Mouse (Mus musculus): Measurements from ENCODE around the gene Zfp512b. TPM values are rescaled to one million over a fixed set of nuclear protein-coding genes. Genes with fewer than 3 reads are reported as not detected.

The Zfp512b gene
- polyA plus RNA-seq, 1 experiment from 2014 or later = 79.8 TPM

- no peak for ATAC-seq
- Histone ChIP-seq H3K9ac (replicated peaks; ENCODE audit: low read depth, low read length) (no peak overlapping the region), H3K27ac (ENCODE audit: low read length) (no peak overlapping the region), H3K27me3 (replicated peaks; ENCODE audit: control insufficient read depth, insufficient read depth, low read length) (no peaks in the 10 kb centered on the region), H3K9me3 (ENCODE audit: control insufficient read depth, low read length) (no peaks in the 10 kb centered on the region), H3K4me3 (replicated peaks; ENCODE audit: low read length) (no peak overlapping the region), H3K36me3 (ENCODE audit: control insufficient read depth, insufficient read depth) (peaks cover 29% of the 10 kb centered on the region), H3K4me2 (ENCODE audit: low read length) (no peak overlapping the region), H3K4me1 (replicated peaks; ENCODE audit: control insufficient read depth, insufficient read depth, low read length) (peaks cover 14% of the 10 kb centered on the region)
- 94% methylated on average over 1 of the region's 1 CpGs for WGBS
Observed at GRCm38 (mm10) chr2:181582939-181583338, 9.7 kb downstream of the Zfp512b start.

GRCm38 (mm10) chr2:181582358-181582757 lies 10.2 kb downstream of the Zfp512b start:
- Histone ChIP-seq H3K4me3 (replicated peaks; ENCODE audit: low read length) (no peak overlapping the region; the same call in 1 of the 2 replicates), H3K27ac (ENCODE audit: low read length) (no peak overlapping the region), H3K4me2 (ENCODE audit: low read length) (peak overlapping the region; percentile 96; the same call in 1 of the 2 replicates), H3K9me3 (ENCODE audit: control insufficient read depth, low read length) (no peaks in the 10 kb centered on the region), H3K9ac (replicated peaks; ENCODE audit: low read depth, low read length) (no peak overlapping the region), H3K36me3 (ENCODE audit: control insufficient read depth, insufficient read depth) (peaks cover 25% of the 10 kb centered on the region), H3K4me1 (replicated peaks; ENCODE audit: control insufficient read depth, insufficient read depth, low read length) (peaks cover 16% of the 10 kb centered on the region), H3K27me3 (replicated peaks; ENCODE audit: control insufficient read depth, insufficient read depth, low read length) (no peaks in the 10 kb centered on the region)
- ATAC-seq = 0 out of 2 replicates have a peak, but pooled peaks have one; percentile 1
- 82% methylated on average over 2 of the region's 2 CpGs for WGBS

- peak overlapping the region; percentile 87 for H3K9ac ChIP-seq (replicated peaks; ENCODE audit: low read depth, low read length)
- peaks cover 16% of the 10 kb centered on the region for H3K4me1 ChIP-seq (replicated peaks; ENCODE audit: control insufficient read depth, insufficient read depth, low read length)
- under 1% methylated on average over 49 of the region's 49 CpGs for WGBS
- H3K9me3 ChIP-seq (ENCODE audit: control insufficient read depth, low read length) = no peaks in the 10 kb centered on the region
- peaks cover 25% of the 10 kb centered on the region for H3K36me3 ChIP-seq (ENCODE audit: control insufficient read depth, insufficient read depth)
- peak; percentile 83 for ATAC-seq
- H3K4me2 ChIP-seq (ENCODE audit: low read length) = peak overlapping the region; percentile 96
- peak overlapping the region; percentile 90 for H3K27ac ChIP-seq (ENCODE audit: low read length)
- H3K4me3 ChIP-seq (replicated peaks; ENCODE audit: low read length) = peak overlapping the region; percentile 78
- H3K27me3 ChIP-seq (replicated peaks; ENCODE audit: control insufficient read depth, insufficient read depth, low read length) = no peaks in the 10 kb centered on the region
Observed at GRCm38 (mm10) chr2:181581402-181582120, 11.0 kb downstream of the Zfp512b start.

GRCm38 (mm10) chr2:181581016-181581401 lies 11.6 kb downstream of the Zfp512b start:
- Histone ChIP-seq H3K36me3 (ENCODE audit: control insufficient read depth, insufficient read depth) (peaks cover 20% of the 10 kb centered on the region), H3K4me2 (ENCODE audit: low read length) (peak overlapping the region; percentile 96), H3K4me1 (replicated peaks; ENCODE audit: control insufficient read depth, insufficient read depth, low read length) (peaks cover 16% of the 10 kb centered on the region), H3K9me3 (ENCODE audit: control insufficient read depth, low read length) (no peaks in the 10 kb centered on the region), H3K27ac (ENCODE audit: low read length) (peak overlapping the region; percentile 90), H3K4me3 (replicated peaks; ENCODE audit: low read length) (peak overlapping the region; percentile 78), H3K9ac (replicated peaks; ENCODE audit: low read depth, low read length) (peak overlapping the region; percentile 87), H3K27me3 (replicated peaks; ENCODE audit: control insufficient read depth, insufficient read depth, low read length) (no peaks in the 10 kb centered on the region)
- 1% methylated on average over 11 of the region's 11 CpGs for WGBS
- ATAC-seq = peak; percentile 78

GRCm38 (mm10) chr2:181580131-181580772 lies 12.4 kb downstream of the Zfp512b start:
- Histone ChIP-seq H3K9ac (replicated peaks; ENCODE audit: low read depth, low read length) (peak overlapping the region; percentile 87), H3K27me3 (replicated peaks; ENCODE audit: control insufficient read depth, insufficient read depth, low read length) (no peaks in the 10 kb centered on the region), H3K4me2 (ENCODE audit: low read length) (peak overlapping the region; percentile 96), H3K4me1 (replicated peaks; ENCODE audit: control insufficient read depth, insufficient read depth, low read length) (peaks cover 16% of the 10 kb centered on the region), H3K36me3 (ENCODE audit: control insufficient read depth, insufficient read depth) (peaks cover 12% of the 10 kb centered on the region), H3K4me3 (replicated peaks; ENCODE audit: low read length) (peak overlapping the region; percentile 78), H3K27ac (ENCODE audit: low read length) (0 out of 2 replicates have a peak overlapping the region, but pooled peaks have one; percentile 61), H3K9me3 (ENCODE audit: control insufficient read depth, low read length) (no peaks in the 10 kb centered on the region)
- ATAC-seq = no peak
- WGBS = 82% methylated on average over 5 of the region's 5 CpGs

- Histone ChIP-seq H3K4me3 (replicated peaks; ENCODE audit: low read length) (no peak overlapping the region), H3K9ac (replicated peaks; ENCODE audit: low read depth, low read length) (no peak overlapping the region), H3K27me3 (replicated peaks; ENCODE audit: control insufficient read depth, insufficient read depth, low read length) (no peaks in the 10 kb centered on the region), H3K4me2 (ENCODE audit: low read length) (no peak overlapping the region), H3K27ac (ENCODE audit: low read length) (no peak overlapping the region), H3K4me1 (replicated peaks; ENCODE audit: control insufficient read depth, insufficient read depth, low read length) (peaks cover 16% of the 10 kb centered on the region), H3K36me3 (ENCODE audit: control insufficient read depth, insufficient read depth) (peaks cover 7% of the 10 kb centered on the region), H3K9me3 (ENCODE audit: control insufficient read depth, low read length) (no peaks in the 10 kb centered on the region)
- 90% methylated on average over 1 of the region's 1 CpGs for WGBS
- ATAC-seq = no peak
Observed at GRCm38 (mm10) chr2:181579681-181580080, 12.9 kb downstream of the Zfp512b start.

GRCm38 (mm10) chr2:181578790-181579618 lies 13.6 kb downstream of the Zfp512b start:
- no peak overlapping the region for H3K27ac ChIP-seq (ENCODE audit: low read length)
- H3K27me3 ChIP-seq (replicated peaks; ENCODE audit: control insufficient read depth, insufficient read depth, low read length) = no peaks in the 10 kb centered on the region
- WGBS = 83% methylated on average over 5 of the region's 5 CpGs
- H3K36me3 ChIP-seq (ENCODE audit: control insufficient read depth, insufficient read depth) = peaks cover under 1% of the 10 kb centered on the region; the same call in 1 of the 2 replicates
- H3K9me3 ChIP-seq (ENCODE audit: control insufficient read depth, low read length) = no peaks in the 10 kb centered on the region
- no peak overlapping the region for H3K9ac ChIP-seq (replicated peaks; ENCODE audit: low read depth, low read length)
- H3K4me2 ChIP-seq (ENCODE audit: low read length) = no peak overlapping the region
- no peak for ATAC-seq
- H3K4me1 ChIP-seq (replicated peaks; ENCODE audit: control insufficient read depth, insufficient read depth, low read length) = peaks cover 16% of the 10 kb centered on the region
- no peak overlapping the region for H3K4me3 ChIP-seq (replicated peaks; ENCODE audit: low read length)

GRCm38 (mm10) chr2:181577981-181578581 lies 14.5 kb downstream of the Zfp512b start:
- no peak for ATAC-seq
- Histone ChIP-seq H3K9ac (replicated peaks; ENCODE audit: low read depth, low read length) (no peak overlapping the region), H3K4me3 (replicated peaks; ENCODE audit: low read length) (no peak overlapping the region), H3K27me3 (replicated peaks; ENCODE audit: control insufficient read depth, insufficient read depth, low read length) (no peaks in the 10 kb centered on the region), H3K36me3 (ENCODE audit: control insufficient read depth, insufficient read depth) (no peaks in the 10 kb centered on the region), H3K9me3 (ENCODE audit: control insufficient read depth, low read length) (no peaks in the 10 kb centered on the region), H3K27ac (ENCODE audit: low read length) (no peak overlapping the region), H3K4me1 (replicated peaks; ENCODE audit: control insufficient read depth, insufficient read depth, low read length) (peaks cover 16% of the 10 kb centered on the region), H3K4me2 (ENCODE audit: low read length) (no peak overlapping the region)
- 78% methylated on average over 7 of the region's 7 CpGs for WGBS
